Mouse (Mus musculus) embryonic facial prominence, embryonic 15.5 days (tissue): ENCODE data around the gene Cmip. TPM values are rescaled to one million over a fixed set of nuclear protein-coding genes. Genes with fewer than 3 reads are reported as not detected.
A peak's percentile ranks its signal among the peaks of the same experiment; 100 is the strongest.
"Not testable (repeated sequence)": the region's sequence is repeated elsewhere in the genome, so short reads cannot be mapped to it uniquely, and the experiment has no call there.

Experiments
- ATAC-seq: fragments of 200-750 bp; cut with Nextera tagmentation; 2 replicates; pipeline ENCODE4 v1.8.0; 2017; ENCODE audit warnings: low read depth, moderate TSS enrichment; ENCODE audit not compliant: insufficient number of reproducible peaks, low FRiP score, low TSS enrichment
- H3K27ac ChIP-seq: fragments of 300-500 bp; sonication (generic); replicated peaks from 2 replicates; pipeline ENCODE4 v1.5.1; 2015; ENCODE audit warnings: mild to moderate bottlenecking, inconsistent platforms
- H3K27me3 ChIP-seq: fragments of 300-500 bp; sonication (generic); 2 replicates; pipeline ENCODE4 v1.6.1; 2015; ENCODE audit warnings: inconsistent platforms
- H3K36me3 ChIP-seq: fragments of 300-500 bp; sonication (generic); 2 replicates; pipeline ENCODE4 v1.6.1; 2015; ENCODE audit warnings: mild to moderate bottlenecking, inconsistent platforms
- H3K4me1 ChIP-seq: fragments of 300-500 bp; sonication (generic); 2 replicates; pipeline ENCODE4 v1.6.1; 2015; ENCODE audit warnings: inconsistent platforms
- H3K4me2 ChIP-seq: fragments of 300-500 bp; sonication (generic); replicated peaks from 2 replicates; pipeline ENCODE4 v1.6.1; 2015; ENCODE audit warnings: mild to moderate bottlenecking, inconsistent platforms
- H3K4me3 ChIP-seq: fragments of 300-500 bp; sonication (generic); replicated peaks from 2 replicates; pipeline ENCODE4 v1.5.1; 2015; ENCODE audit warnings: mild to moderate bottlenecking, inconsistent platforms
- H3K9ac ChIP-seq: fragments of 300-500 bp; sonication (generic); 2 replicates; pipeline ENCODE4 v1.6.1; 2015; ENCODE audit warnings: inconsistent platforms
- H3K9me3 ChIP-seq: fragments of 300-500 bp; sonication (generic); replicated peaks from 2 replicates; pipeline ENCODE4 v1.6.1; 2016; ENCODE audit warnings: inconsistent platforms
- WGBS: fragments of 180-500 bp; shearing (Covaris S2); methylation state at CpG from one replicate; pipeline ENCODE4 v1.1.7; 2015; 5-methylcytosine and 5-hydroxymethylcytosine counted together
- polyA plus RNA-seq: library from polyadenylated mRNA; unstranded; fragments of >200 nt; fragmentation: Nextera tagmentation; extraction: Ambion mirVana; gene quantifications from 2 replicates; pipeline ENCODE4 v1.2.1, GENCODE M21; 2015

Cmip gene
- polyA plus RNA-seq, 1 experiment from 2014 or later = 25.9 TPM

DNA sequence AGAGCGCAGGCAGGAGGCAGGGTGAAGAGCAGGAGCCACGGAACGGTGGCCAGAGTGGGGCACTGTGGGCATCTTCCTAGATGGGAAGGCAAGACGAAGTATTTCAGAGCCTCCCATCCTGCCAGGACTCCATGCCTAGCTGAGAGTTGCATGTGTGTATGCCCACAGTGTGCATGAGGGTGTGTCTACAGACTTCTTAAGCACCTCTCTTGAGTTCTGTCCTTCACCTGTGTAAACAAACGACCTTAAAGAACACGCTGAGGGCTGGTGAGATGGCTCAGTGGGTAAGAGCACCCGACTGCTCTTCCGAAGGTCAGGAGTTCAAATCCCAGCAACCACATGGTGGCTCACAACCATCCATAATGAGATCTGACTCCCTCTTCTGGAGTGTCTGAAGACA lies 171.0 kb downstream of the Cmip start:
- WGBS = 81% methylated on average over 8 of the region's 8 CpGs
- H3K27ac ChIP-seq, H3K4me2 ChIP-seq, ATAC-seq, H3K9me3 ChIP-seq, H3K27me3 ChIP-seq, H3K9ac ChIP-seq, H3K4me1 ChIP-seq, H3K4me3 ChIP-seq: not testable (repeated sequence)
- peaks cover 69% of the 10 kb centered on the region for H3K36me3 ChIP-seq

DNA sequence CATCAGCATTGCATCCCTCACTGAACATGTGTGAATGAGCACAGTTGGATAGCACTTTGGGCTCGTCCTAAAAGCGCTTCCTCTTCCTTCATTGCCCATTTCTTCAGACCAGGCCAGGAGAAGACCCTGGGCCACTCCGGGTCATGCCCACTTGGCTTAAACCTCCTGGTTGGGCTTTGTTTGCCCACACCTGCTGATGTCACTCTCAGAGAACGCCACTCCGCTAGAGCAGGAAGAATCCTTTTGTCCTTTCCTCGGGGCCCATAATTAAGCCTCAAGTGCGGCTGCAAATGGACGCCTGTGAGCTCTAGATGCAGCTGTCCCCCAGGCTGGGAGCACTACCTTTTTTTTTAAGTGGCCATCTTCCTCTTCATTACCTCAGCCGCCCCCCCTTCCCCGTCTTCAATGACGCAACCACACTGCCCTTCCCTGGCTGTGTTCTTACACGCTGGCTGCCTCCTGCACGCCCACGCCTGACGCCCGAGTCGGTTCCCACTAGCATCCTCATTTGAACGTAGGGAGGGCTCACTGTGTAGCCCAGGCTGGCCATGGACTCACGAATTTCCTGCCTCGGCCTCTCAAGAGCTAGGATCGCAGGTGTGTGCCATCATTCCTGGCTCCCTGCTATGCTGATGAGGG lies 171.8 kb downstream of the Cmip start:
- Histone ChIP-seq H3K36me3 (peaks cover 68% of the 10 kb centered on the region), H3K27me3 (no peaks in the 10 kb centered on the region), H3K4me2 (no peak overlapping the region), H3K9ac (no peak overlapping the region), H3K4me3 (no peak overlapping the region), H3K9me3 (no peaks in the 10 kb centered on the region), H3K4me1 (0 out of 2 replicates have a peak, but pooled peaks cover 8% of the 10 kb centered on the region), H3K27ac (no peak overlapping the region)
- WGBS = 69% methylated on average over 21 of the region's 21 CpGs
- ATAC-seq = no peak

DNA sequence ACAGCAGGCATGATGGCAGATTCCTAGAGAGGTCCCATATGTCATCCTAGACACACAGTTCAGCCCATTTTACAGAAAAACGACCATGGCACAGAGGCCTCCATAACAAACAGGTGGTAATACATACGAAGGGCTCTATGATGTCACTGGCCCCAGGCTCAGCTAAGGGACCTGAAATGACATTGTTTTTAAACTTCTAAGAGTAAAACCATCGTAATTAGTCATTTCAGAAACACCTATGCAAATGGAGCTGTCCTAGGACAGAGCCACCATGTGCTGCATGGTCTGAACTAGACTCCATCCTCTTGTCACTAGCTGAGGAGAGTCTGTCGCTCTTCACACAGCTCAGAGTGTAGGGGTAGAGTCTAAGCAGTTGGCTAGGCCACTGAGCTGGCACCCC lies 173.8 kb downstream of the Cmip start:
- Histone ChIP-seq H3K27ac (no peak overlapping the region), H3K4me1 (no peaks in the 10 kb centered on the region), H3K4me2 (no peak overlapping the region), H3K9ac (no peak overlapping the region), H3K4me3 (no peak overlapping the region), H3K27me3 (no peaks in the 10 kb centered on the region), H3K36me3 (peaks cover 72% of the 10 kb centered on the region), H3K9me3 (no peaks in the 10 kb centered on the region)
- no peak for ATAC-seq
- 90% methylated on average over 4 of the region's 4 CpGs for WGBS

DNA sequence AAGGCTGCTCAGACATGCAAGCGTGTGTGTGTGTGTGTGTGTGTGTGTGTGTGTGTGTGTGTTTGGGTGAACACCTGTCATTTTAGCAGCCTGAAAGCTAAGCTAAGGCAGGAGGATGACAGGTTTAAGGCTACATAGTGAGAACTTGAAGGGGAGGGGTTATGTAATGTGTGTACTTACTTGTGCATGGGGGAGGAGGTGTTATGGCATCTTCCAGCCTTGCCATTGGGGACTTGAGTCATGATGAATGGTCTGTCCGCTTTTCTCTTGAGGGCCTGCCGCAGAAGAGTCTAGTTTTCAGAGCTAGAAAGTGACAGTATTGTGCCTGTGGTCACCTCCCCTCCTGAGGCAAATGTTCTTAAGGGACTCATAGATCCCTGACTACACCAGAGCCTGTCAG lies 174.7 kb downstream of the Cmip start:
- no peak overlapping the region for H3K4me2 ChIP-seq
- 79% methylated on average over 3 of the region's 3 CpGs for WGBS
- no peak overlapping the region for H3K9ac ChIP-seq
- H3K9me3 ChIP-seq = no peaks in the 10 kb centered on the region
- no peak overlapping the region for H3K4me3 ChIP-seq
- H3K4me1 ChIP-seq = no peaks in the 10 kb centered on the region
- no peak for ATAC-seq
- H3K36me3 ChIP-seq = peaks cover 73% of the 10 kb centered on the region
- no peaks in the 10 kb centered on the region for H3K27me3 ChIP-seq
- no peak overlapping the region for H3K27ac ChIP-seq

DNA sequence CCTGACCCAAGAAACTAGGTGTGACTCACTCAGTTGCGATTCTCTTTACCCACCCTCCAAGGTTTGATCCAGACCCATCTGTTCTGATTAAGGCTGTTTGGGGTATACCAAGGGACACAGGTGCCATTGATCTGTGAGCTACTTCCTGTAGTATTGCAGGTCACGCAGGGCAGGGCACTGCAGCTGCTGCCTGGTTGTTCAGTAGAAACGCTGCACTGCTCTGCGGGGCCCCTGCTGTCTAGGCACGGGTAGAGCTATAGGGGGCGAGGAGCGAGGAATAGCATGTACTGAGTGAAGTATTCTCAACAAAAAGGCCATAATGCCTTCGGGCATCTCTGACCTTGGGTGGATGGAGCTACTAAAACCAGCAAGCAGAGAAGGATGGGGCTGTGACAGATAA lies 175.2 kb downstream of the Cmip start:
- Histone ChIP-seq H3K9me3 (no peaks in the 10 kb centered on the region), H3K27ac (no peak overlapping the region), H3K9ac (no peak overlapping the region), H3K4me3 (no peak overlapping the region), H3K4me2 (no peak overlapping the region), H3K4me1 (no peaks in the 10 kb centered on the region), H3K36me3 (peaks cover 74% of the 10 kb centered on the region), H3K27me3 (no peaks in the 10 kb centered on the region)
- ATAC-seq = no peak
- 82% methylated on average over 8 of the region's 8 CpGs for WGBS

DNA sequence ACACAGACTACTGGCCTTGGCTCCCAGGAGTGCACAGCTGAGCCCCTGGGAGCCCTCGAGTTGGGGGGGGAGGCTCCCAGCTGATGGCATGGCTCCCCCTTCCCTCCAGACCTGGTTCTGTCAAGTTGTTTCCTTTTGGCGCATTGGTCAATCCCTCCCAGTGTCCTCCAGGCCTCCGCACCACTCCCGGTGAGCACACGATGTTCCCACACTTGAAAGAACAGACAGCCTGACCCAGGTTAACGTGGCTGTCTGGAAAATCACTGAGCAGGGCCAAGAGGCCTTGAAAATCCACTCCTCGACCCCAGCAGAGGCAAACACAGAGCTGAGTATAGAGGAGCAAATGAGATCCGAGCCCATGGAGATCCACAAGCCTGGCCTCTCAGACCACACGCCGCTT lies 177.1 kb downstream of the Cmip start:
- Histone ChIP-seq H3K4me3 (no peak overlapping the region), H3K36me3 (peaks cover 81% of the 10 kb centered on the region), H3K27me3 (no peaks in the 10 kb centered on the region), H3K9me3 (no peaks in the 10 kb centered on the region), H3K4me2 (no peak overlapping the region), H3K4me1 (no peaks in the 10 kb centered on the region), H3K27ac (no peak overlapping the region), H3K9ac (no peak overlapping the region)
- ATAC-seq = no peak
- 88% methylated on average over 10 of the region's 10 CpGs for WGBS

DNA sequence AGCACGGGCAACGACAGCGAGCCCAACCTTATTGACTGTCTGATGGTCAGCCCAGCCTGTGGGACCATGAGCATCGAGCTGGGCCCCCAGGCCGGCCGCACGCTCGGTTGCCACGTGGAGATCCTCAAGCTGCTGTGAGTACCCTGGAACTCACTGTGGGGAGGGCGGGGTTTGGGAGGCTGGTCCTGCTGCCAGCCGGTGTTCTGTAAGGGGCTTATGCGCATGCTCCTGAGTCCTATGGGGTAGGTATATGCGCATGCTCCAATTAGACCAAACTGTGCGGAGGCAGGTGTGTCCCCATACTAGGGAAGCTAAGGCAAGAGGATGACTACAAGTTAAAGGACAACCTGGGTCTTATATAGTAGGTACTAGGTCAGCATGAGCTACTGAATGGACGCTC lies 179.9 kb downstream of the Cmip start:
- no peak overlapping the region for H3K27ac ChIP-seq
- H3K9ac ChIP-seq = no peak overlapping the region
- no peak overlapping the region for H3K4me2 ChIP-seq
- no peaks in the 10 kb centered on the region for H3K4me1 ChIP-seq
- H3K9me3 ChIP-seq = no peaks in the 10 kb centered on the region
- 91% methylated on average over 15 of the region's 15 CpGs for WGBS
- peaks cover 74% of the 10 kb centered on the region for H3K36me3 ChIP-seq
- H3K4me3 ChIP-seq = no peak overlapping the region
- no peaks in the 10 kb centered on the region for H3K27me3 ChIP-seq
- ATAC-seq = no peak

DNA sequence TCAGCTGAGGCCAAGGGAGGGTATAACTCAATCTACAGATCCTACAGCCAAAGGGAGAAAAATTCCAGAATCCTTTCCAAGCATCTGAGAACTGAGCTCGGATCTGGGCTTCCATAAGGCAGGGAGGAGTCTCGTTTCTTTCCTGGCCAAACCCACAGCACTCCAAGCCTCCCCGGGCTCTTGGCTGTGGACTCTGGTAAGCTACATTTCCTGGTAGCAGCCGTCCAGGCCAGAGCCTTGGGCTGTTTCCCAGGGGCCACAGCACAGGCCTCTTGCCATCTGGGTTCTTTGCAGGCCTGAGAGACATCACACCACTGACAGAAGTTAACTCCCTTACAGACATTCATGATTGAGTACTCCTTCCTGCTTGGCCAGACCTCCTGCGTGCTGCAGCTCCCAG lies 180.8 kb downstream of the Cmip start:
- ATAC-seq = no peak
- no peak overlapping the region for H3K9ac ChIP-seq
- H3K9me3 ChIP-seq = no peaks in the 10 kb centered on the region
- H3K4me1 ChIP-seq = no peaks in the 10 kb centered on the region
- WGBS = 69% methylated on average over 5 of the region's 5 CpGs
- no peaks in the 10 kb centered on the region for H3K27me3 ChIP-seq
- no peak overlapping the region for H3K4me3 ChIP-seq
- H3K4me2 ChIP-seq = no peak overlapping the region
- peaks cover 67% of the 10 kb centered on the region for H3K36me3 ChIP-seq
- no peak overlapping the region for H3K27ac ChIP-seq

DNA sequence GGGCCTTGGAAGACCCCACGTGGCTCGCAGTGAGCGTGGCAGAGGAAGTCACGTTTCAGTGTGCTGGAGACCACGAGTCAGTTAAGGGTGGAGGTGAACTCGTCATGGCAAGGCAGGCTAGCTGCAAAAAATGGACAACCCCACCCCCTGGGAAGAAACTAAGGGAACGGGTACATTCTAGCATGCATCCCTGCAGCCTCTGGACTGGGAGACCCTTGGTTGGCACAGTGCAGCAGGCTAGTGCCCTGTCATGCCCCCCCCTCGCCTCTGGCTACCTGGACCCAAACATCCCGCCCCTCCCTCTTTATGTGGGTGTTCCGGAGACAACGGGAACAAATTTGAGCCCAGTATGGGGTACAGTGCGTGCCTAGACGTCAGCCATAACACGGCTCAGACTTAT lies 183.5 kb downstream of the Cmip start:
- no peak overlapping the region for H3K9ac ChIP-seq
- H3K36me3 ChIP-seq = peaks cover 48% of the 10 kb centered on the region
- H3K27ac ChIP-seq = no peak overlapping the region
- no peaks in the 10 kb centered on the region for H3K27me3 ChIP-seq
- H3K4me3 ChIP-seq = no peak overlapping the region
- no peaks in the 10 kb centered on the region for H3K4me1 ChIP-seq
- H3K4me2 ChIP-seq = no peak overlapping the region
- H3K9me3 ChIP-seq = no peaks in the 10 kb centered on the region
- ATAC-seq = no peak
- 87% methylated on average over 14 of the region's 14 CpGs for WGBS

DNA sequence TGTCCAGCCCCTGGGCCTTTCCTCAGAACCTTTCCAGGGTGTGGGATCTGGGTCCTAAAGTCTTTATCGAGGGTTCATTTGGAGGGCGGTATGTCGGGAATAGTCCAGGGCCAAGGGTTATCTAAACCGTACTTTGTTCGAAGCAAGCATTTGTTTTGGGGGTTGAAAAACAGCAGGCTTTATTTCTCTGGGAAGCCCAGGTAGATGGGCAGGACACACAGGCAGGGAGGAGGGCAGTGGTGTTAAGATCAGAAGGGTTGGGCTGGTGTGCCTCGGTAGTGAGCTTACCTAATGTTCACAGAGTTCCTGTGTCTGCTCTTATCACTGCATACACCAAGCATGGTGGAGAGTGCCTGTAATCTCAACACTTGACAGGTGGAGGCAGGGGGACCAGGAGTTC lies 183.9 kb downstream of the Cmip start:
- ATAC-seq = no peak
- Histone ChIP-seq H3K27me3 (no peaks in the 10 kb centered on the region), H3K27ac (no peak overlapping the region), H3K36me3 (peaks cover 48% of the 10 kb centered on the region), H3K4me1 (no peaks in the 10 kb centered on the region), H3K9ac (no peak overlapping the region), H3K4me2 (no peak overlapping the region), H3K4me3 (no peak overlapping the region), H3K9me3 (no peaks in the 10 kb centered on the region)
- 90% methylated on average over 6 of the region's 6 CpGs for WGBS

DNA sequence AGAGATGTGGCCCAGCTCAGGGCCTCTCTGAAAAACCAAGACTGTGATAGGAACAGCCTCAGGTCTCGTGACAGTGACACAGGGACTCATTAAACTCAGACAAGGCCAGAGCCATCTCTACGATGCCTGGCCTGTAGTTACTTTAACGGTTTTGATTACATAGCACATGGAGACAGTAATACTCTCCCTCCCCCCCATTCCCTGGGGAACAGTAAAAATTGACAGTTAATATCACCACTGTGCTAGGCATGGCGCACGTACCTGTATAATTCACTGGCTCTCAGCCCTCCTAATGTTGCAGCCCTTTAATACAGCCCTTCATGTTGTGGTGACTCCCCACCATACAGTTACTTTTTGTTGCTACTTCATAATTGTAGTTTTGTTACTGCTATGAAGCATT lies 188.6 kb downstream of the Cmip start:
- no peak for ATAC-seq
- 79% methylated on average over 5 of the region's 5 CpGs for WGBS
- H3K4me2 ChIP-seq = no peak overlapping the region
- H3K27ac ChIP-seq = no peak overlapping the region; the same call in 1 of the 2 replicates
- H3K27me3 ChIP-seq = no peaks in the 10 kb centered on the region
- H3K4me3 ChIP-seq = no peak overlapping the region
- H3K9ac ChIP-seq = no peak overlapping the region
- H3K9me3 ChIP-seq = no peaks in the 10 kb centered on the region
- H3K36me3 ChIP-seq = peaks cover 50% of the 10 kb centered on the region
- no peaks in the 10 kb centered on the region for H3K4me1 ChIP-seq

DNA sequence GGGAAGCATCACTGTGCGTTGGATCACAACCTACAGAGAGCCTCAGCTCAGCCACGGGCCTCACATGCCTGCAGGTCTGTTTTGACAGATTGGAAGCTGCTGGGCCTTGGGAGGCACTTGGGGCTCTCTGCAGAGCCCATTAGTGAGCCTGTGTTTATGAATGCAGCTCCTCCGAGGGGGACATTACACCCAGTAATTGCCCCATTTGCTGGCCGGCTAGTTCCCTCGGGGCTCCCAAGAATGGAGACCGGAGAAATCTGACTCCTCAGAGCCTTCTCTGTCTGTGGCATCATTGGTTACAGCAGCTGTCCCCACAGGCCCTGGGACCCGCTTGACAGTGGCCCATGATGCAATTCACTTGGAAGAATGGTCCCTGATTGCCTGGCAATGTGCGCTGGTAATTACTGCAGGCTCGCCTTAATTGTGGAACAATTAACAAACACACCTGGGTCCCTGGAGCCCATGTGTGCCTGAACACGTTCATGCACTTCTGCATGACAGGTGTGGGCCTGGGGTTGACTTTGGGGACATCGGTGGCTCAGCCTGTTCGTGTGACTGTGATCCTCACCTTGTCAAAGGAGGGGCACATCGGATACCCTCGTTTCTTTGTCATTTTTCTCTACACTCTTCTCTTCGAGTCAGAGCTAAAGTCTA lies 189.6 kb downstream of the Cmip start:
- peak; percentile 76 for ATAC-seq
- Histone ChIP-seq H3K36me3 (peaks cover 58% of the 10 kb centered on the region), H3K9me3 (no peaks in the 10 kb centered on the region), H3K9ac (no peak overlapping the region), H3K4me2 (no peak overlapping the region), H3K4me3 (no peak overlapping the region), H3K4me1 (no peaks in the 10 kb centered on the region), H3K27ac (no peak overlapping the region), H3K27me3 (no peaks in the 10 kb centered on the region)
- 39% methylated on average over 15 of the region's 15 CpGs for WGBS
